Mouse (Mus musculus): ENCODE measurements around the gene Ric1.

Ric1 gene

DNA sequence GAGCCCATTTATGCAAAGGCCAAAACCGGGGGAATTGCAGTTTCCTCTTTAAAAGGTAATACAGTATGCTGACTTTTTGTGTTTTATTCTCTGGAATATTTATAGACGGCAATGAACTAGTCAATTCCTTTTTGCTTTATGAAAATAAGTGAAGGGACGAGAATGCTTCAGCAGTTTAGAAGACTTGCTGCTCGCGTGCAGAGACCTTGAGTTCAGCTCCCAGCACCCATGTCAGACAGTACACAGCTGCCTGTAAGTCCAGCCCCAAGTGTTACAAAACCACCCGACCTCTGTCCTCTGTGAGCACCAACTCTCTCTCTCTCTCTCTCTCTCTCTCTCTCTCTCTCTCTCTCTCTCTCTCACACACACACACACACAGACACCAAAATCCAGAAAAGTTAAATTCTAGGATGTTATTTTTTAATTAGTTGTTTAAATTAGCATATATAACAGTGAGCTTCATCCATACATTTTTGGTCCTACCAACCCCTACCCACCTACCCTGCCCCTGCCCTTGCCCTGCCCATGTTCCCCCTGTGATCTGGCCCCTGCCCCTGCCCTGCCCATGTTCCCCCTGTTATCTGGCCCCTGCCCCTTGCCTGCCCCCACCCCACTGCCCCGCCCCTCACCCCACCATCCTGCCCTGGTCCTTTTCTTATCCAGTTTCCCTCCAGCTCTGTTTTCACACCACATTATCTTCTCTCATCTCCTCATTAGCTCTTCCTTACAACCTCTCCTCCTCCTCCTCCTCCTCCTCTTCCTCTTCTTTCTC, 25.1 kb upstream of the Ric1 start:
- DNase-seq (ENCODE audit: low spot score in 2 of 2) = peak in 1 of 2 experiments; percentile 41

DNA sequence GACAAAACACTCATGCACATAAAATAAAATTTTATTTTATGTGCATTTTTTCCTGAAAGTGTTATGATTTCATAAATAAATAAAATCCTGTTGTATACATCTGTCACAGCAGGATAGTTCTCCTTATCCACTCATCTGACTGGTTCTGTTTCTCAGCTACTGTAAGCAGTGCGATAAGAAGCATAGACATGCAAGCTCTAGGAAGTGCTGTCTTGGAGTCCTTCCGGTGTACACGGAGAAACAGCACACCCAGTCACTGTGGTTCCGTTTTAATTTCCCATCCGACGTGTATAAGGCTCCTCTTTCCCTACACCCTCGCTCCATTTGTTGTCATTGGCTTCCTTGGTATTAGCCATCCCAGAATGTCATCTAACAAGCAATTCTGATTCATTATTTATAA, 24.2 kb upstream of the Ric1 start:
- no peak for DNase-seq (ENCODE audit: low spot score in 2 of 2)

DNA sequence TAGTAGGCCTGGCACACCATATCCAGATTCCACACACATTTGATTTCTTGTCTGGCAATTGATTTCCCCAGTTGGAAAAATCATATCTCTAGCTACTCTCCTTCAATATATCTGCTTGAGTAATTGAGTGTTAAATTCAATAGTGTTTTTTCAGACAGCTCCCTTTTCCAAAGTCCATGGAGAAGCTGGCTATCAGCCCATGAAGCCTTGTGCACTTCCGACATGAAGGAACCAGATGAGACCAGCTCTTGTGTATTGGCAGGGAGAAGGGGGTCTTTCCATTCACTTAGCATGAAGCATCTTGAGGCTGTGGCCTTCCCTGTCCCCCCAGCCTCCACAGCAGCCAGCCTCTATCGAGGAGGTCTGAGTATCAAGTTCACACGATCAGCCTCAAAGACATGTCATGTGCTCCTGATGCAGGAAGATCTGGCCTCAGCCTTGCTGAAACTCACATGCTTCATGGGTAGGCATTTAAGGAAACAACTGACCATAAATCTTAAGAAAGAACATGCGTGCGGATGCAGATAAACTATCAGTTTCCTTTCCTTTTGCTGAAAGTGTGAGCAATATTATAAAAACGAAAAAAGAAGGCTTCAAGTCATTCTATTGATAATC, 23.1 kb upstream of the Ric1 start:
- DNase-seq (ENCODE audit: low spot score in 2 of 2) = no peak

DNA sequence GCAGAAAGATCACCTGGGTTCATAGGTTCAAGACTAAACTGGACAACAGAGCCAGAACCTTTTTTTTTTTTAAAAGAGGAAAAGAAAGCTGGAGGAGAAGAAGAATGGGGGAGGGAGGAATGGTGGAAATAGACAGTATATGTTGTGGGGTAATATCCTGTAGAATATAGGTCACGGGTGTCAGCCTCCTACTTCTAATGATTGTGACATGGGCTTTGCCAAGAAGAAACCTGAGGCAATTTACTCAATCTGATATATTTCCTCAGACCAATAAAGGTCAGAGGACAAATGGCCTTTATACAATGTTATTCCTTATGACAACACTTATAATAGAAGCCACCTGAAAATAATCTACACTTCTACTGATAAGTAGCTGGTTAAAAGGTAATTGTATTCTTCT, 21.7 kb upstream of the Ric1 start:
- DNase-seq (ENCODE audit: low spot score in 2 of 2) = no peak

DNA sequence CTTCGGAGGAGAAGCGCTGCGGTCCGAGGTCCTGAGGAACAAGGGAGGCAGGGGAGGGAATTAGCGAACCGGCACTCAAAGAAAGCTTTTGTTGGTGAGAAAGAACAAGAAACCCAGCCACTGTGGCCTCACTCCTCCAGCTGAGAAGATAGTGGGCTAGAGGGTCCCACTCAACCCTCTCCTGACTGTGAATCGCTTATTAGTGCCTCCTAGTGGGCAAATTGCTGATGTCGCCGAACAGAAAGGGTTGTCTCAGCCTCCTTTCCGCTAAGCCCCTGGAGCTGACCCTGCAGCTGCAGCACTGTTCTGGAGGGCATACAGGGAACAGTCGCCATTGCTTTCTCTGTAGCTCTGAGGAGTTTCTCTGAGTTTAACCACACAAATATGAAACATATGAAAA, 21.0 kb upstream of the Ric1 start:
- DNase-seq (ENCODE audit: low spot score in 2 of 2) = peak; percentile 55 to 73

DNA sequence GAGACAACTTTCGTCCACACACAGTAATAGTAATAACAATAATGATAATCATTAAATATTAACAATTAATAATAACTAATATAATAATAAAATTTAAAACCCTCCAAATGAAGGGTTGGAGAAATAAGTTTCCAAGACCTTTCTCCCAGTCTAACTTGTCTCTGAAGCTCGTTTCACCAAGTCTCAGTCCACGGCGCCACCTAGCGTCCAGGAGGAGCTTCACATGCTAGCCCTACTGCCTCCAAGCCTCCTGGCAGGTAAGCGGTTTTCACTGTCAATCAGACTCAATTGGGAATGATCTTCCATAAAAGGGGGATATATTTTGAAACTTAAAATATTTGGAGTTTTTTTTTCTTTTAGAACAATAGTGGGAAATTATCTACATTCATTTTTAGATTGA, 20.6 kb upstream of the Ric1 start:
- DNase-seq (ENCODE audit: low spot score in 2 of 2) = peak; percentile 66 to 81

DNA sequence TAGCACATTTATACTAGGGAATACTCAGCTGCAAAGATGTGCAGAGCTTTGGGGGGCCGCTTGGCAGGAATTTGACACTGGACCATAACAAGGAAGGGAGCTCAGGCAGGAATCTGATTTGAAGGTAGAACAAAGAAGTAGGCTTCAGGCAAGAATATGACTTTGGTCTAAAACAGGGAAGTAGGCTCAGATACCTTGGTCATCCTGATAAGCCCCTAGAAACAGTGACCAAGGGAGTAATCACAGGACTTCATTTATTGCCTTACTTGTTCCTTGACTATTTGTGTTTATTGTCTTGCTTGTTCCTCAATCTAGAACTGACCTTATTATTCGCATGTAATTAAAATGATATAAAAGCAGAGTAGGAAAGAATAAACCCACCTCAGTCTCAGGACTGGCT, 18.0 kb upstream of the Ric1 start:
- DNase-seq (ENCODE audit: low spot score in 2 of 2) = no peak

DNA sequence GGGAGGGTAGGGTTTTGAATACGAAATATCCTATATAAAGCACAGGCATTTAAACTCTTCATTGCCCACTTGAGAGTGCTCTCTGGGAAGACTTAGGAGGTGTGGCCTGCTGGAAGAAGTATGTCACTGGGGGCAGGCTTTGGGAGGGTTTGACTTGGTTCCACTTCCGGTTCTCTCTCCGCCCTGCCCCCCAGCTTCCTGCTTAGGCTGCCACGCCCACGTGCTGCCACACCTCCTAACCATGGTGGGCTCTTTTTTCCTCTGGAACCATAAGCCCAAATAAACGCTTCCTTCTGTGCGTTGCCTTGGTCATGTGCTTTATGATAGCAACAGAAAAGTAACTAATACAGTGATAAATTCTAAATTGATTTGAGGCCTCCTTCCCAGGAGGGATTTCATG, 16.5 kb upstream of the Ric1 start:
- no peak for DNase-seq (ENCODE audit: low spot score in 2 of 2)

DNA sequence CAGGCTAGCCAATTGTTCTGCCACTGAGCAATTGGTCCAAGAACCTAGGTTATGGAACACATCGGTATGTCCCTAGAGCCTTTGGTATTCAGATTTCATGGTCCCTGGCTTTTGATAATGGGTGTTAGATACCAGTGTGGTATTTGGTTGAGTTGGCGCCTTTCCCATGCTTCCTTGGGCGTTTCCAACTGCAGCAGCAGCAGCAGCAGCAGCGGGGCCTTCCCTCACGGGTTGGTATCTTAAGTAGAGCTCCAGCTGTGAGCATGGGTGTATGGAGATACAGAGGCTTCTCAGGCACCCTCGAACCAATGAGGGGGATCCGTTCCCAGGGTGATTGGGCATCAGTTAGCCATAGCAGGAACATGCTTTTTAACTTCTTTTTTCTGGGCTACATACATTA, 13.9 kb upstream of the Ric1 start:
- DNase-seq (ENCODE audit: low spot score in 2 of 2) = no peak

DNA sequence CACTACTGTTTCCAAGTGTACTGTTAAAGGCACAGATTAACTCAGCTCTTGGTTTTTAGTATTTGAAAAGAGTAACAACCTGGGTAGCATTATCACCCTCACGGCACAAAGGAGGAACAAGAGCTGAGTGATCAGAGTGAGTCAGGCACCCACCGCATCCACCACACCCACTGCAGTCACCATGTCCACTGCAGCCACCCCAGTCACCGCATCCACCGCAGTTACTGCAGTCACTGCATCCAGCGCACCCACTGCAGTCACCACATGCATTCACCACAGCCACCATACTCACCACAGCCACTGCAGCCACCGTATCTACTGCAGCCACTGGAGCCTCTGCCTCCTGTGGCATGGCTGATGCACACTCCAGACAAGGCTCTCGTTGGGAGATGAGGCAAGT, 12.2 kb upstream of the Ric1 start:
- DNase-seq (ENCODE audit: low spot score in 2 of 2) = no peak

DNA sequence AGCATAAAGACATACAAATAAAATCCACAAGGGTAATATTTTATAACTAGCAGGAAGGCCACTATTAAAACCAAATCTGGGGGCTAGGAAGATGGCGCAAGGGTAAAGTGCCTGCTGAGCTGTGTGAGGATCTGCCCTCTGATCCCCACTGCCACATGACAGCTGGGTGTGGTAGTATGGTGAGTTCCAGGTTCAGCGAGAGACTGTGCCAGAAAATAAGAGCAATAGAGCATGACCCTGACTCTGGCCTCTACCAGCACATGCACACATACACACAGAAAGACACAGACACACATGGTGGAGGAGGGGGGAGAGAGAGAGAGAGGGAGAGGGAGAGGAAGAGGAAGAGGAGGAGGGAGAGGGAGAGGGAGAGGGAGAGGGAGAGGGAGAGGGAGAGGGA, 10.3 kb upstream of the Ric1 start:
- DNase-seq (ENCODE audit: low spot score in 2 of 2) = no peak

DNA sequence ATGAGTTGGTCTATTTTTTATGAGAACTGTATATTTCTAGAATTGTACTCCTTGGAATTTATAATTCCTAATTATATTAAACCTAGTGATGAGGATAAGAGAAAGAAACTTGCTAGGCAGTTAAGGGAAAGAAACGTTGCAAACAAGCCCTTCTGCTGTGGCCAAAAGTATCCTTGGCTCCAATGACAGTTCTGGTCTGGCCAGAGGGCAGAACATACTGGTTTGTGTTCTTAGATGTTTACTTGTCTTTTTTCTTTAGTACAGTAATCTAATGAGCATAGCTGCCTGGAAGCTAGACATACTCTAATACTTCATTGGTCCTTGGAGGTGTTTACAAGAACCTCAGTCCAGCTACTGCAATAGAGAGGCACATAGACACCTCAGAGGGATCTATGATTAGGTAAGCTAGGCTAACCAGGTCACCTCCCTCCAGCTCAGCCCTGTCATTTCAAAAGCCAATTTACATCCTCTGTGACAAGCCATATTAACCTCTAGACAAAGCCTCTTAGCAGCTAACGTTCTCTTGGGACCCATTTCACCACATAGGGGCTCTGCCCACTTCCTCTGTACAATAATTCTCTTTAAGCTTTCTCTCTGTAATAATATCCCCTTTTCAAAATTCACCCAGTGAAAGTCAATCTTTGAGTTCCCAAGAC, 8.8 kb upstream of the Ric1 start:
- DNase-seq (ENCODE audit: low spot score in 2 of 2) = no peak

DNA sequence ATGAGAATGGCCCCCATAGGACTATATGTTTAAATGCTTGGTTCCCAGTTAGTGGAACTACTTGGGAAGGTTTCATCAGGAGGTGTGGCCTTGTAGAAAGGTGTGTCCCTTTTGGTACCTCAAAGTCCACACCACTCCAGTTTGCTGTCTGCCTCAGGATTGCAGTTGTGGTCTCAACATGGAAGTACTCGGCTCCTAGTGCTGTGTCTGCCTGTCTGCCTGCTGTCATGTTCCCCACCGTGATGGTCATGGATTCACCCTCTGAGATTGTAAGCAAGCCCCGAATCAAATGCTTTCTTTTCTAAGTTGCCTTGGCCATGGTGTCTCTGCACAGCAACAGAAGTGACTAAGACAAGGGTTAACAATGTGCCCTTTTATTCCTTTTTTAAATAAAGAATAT, 8.0 kb upstream of the Ric1 start:
- no peak for DNase-seq (ENCODE audit: low spot score in 2 of 2)

DNA sequence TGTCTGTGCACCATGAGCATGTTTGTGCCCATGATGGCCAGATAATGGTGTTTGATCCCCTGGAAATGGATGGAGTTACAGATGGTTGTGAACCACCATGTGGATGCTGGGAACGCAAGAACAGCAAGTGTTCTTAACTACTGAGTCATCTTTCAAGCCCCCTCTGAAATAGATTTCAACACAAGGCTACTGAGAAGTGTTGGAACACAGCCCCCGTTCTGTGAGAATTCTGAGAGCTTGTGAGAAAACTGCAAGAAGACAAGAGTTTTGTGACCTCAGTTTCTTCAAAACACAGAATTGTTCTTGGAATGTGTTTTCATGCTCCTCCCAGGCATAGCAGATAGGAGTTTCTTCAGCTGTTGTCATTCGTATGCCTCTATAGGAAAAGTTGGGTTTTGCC, 6.7 kb upstream of the Ric1 start:
- DNase-seq (ENCODE audit: low spot score in 2 of 2) = no peak

DNA sequence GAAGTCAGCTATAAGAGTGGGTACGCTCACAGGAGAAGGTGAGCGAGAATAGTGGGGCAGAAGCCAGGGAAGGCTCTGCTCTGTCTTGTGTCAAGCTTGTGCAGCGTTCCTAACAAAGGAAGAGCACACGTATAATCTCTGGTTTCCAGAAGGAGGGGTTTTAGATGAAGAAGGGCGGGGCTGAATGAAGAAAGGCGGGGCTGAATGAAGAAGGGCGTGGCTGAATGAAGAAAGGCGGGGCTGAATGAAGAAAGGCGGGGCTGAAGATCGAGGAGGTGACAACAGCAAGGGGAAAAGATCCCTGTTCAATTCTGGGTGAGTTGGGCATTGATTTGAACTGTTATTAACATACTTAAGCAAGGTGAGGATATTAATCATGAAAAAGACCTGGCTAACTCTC, 6.1 kb upstream of the Ric1 start:
- DNase-seq (ENCODE audit: low spot score in 2 of 2) = no peak

DNA sequence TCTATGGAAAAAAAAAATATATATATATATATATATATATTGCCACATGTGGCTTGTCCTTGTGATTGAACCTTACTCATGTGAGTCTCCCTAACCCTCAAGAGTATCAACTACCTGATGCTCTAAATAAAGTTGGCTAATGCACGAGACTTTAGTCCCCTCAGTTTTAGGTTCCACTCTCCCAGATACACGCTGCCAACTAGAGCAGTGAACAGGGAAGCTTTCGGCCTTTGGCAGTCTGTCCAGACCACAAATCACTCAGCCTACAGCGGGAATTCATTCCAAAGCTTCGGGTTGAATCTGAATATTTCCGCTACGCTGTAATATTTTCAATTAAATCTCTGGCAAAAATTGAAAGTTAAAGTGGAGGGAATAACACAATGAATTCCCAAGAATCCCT, 3.7 kb upstream of the Ric1 start:
- no peak for DNase-seq (ENCODE audit: low spot score in 2 of 2)

DNA sequence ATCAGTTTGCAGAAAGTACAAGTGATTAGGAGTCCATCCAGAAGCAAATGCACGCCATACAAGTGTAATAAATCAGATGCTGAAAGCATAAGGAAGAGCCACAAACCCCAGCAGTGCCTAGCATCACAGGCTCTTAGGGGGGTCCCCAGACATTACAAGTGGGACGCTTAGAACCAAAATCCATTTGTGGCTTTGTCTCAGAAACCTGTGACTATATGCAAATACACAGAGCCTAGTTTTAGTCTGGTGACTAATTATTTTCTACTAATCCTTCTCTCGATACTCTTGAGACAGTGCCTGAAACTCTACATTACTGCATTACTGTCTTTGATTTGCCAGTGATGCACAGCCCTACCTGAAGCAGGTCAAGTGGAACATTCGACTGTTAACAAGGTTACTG, 3.2 kb upstream of the Ric1 start:
- no peak for DNase-seq (ENCODE audit: low spot score in 2 of 2)

DNA sequence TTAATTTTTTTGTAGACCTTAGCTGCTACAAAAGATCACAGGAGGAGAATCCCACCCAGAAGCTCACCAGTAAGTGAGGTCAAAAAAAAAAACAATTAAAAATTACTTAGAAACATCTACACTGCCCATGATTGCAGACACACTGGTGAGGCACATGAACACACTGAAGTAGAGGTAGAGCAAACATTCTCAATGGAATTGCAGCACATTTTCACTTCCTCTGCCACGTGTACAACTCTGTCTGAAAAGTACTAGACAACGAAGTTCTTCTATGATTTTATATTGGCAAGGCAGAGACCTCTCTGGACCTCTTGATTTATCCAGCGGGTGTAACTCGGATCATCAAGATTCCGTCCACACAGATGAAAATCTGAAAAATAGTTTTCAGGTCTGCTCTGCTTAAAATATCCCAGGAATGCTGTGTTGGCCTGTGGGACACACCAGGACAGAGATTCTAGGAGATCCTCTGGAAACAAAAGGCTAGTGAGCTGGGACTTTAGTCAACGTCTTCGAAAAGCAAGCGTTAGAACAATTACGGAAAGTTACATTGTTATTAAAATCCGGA, 1.0 kb upstream of the Ric1 start:
- DNase-seq (ENCODE audit: low spot score in 2 of 2) = no peak

DNA sequence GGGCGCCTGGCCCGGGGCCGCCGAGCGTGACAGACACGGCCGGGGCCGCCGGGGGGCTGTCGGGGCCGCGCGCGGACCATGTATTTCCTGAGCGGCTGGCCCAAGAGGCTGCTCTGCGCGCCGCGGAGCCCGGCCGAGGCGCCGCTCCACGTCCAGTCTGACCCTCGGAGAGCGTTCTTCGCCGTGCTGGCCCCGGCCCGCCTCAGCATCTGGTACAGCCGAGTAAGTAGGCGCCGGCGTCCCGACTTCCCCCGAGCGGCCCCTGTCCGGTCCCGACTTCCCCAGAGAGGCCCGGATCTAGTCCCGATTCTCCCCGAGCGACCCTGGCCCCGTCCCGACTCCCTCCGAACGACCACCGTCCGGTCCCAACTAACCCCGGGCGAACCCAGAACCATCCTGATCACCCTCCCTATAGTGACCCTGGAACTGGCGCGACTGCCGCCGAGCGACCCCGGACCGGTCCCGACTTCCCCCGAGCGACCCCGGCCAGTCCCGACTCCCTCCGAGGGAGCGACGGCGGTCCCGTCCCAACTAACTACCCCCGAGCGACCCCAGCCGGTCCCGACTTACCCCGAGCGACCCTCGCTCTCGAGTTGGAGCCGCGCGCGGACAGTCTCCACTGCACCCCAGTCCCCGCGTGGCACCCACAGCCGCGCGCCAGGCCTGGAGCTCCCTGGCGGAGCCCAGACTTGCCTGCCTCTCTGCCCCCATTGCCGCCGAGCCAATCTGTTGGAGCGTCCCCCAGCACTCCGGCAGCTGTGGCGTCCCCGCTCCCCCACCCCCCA, 555 bp downstream of the Ric1 start:
- peak; percentile 6 to 30 for DNase-seq (ENCODE audit: low spot score in 2 of 2)

DNA sequence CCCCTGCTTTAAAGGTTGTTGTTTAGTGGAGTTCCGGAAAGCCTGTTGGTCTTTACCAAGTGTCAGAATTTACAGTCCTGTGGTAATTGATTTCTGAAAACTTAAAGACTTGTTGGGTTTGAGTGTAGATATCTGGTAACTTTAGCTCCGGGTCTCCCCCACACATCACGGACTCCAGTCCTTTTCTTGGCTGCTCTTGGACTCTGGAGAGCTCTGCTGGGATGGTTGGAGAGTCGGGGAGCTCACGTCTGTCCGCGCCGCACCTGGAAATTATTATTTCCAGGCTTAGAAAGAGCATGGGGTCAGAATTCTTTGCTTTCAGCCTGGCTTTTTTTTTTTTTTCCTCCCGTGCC, 1.1 kb downstream of the Ric1 start:
- DNase-seq (ENCODE audit: low spot score in 2 of 2) = no peak

DNA sequence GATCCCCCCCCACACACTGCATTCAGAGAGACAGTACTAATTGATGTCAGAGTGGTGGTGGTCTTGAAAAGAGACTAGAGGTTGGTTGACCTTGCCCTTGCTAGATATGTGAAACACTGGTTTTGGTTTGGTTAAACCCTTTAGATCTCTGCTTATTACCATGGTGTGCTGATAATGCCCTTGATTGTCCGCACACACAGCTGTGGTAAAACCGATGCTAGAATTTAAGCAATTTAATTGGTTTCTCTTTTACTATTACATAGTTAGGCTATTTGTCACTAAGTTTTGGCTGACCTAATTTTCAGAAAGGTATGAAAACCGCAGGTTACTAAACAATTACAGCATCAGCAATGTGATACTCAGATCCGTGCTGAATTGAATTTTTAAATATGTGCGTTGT, 1.6 kb downstream of the Ric1 start:
- peak in 1 of 2 experiments; percentile 42 for DNase-seq (ENCODE audit: low spot score in 2 of 2)

DNA sequence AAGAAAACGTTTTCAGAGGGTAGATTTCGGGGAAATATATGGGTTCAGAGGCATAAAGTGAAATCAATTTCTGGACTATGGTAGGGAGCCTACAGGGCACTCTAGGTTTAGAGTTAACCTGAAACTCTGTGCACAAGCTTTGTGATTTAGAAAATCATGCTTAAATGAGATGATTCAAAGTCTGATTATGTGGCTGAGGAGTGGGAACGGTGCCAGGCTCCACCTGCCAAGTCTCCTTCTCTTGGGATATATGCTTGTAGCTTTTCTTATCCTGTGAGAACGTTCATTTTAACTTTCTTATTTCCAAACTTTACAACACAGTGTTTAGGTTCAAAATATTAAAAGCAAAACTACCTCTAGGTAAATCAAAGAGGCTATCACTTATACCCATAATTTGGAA, 2.5 kb downstream of the Ric1 start:
- DNase-seq (ENCODE audit: low spot score in 2 of 2) = no peak
